Mouse (Mus musculus) limb, embryonic 13.5 days (tissue): ENCODE data around the gene Ebpl. TPM values are rescaled to one million over a fixed set of nuclear protein-coding genes. Genes with fewer than 3 reads are reported as not detected.
"Not testable (repeated sequence)": the region's sequence is repeated elsewhere in the genome, so short reads cannot be mapped to it uniquely, and the experiment has no call there.

ENCODE experiments used
- ATAC-seq: fragments of 200-750 bp; cut with Nextera tagmentation; 2 replicates; pipeline ENCODE4 v1.8.0; 2017; ENCODE audit warnings: low read depth, moderate number of reproducible peaks, moderate TSS enrichment; ENCODE audit not compliant: low FRiP score
- H3K27ac ChIP-seq: fragments of 300-500 bp; sonication (generic); 2 replicates; pipeline ENCODE4 v1.5.1; 2015; ENCODE audit warnings: inconsistent platforms, mild to moderate bottlenecking, moderate library complexity
- H3K27me3 ChIP-seq: fragments of 300-500 bp; sonication (generic); 2 replicates; pipeline ENCODE4 v1.6.1; 2015; ENCODE audit warnings: mild to moderate bottlenecking, inconsistent platforms
- H3K36me3 ChIP-seq: fragments of 300-500 bp; sonication (generic); 2 replicates; pipeline ENCODE4 v1.6.1; 2015; ENCODE audit warnings: inconsistent platforms, mild to moderate bottlenecking, moderate library complexity
- H3K4me1 ChIP-seq: fragments of 300-500 bp; sonication (generic); 2 replicates; pipeline ENCODE4 v1.6.1; 2015; ENCODE audit warnings: inconsistent platforms
- H3K4me2 ChIP-seq: fragments of 300-500 bp; sonication (generic); replicated peaks from 2 replicates; pipeline ENCODE4 v1.6.1; 2015; ENCODE audit warnings: inconsistent platforms, mild to moderate bottlenecking, moderate library complexity
- H3K4me3 ChIP-seq: fragments of 300-500 bp; sonication (generic); 2 replicates; pipeline ENCODE4 v1.5.1; 2015; ENCODE audit warnings: moderate library complexity, mild to moderate bottlenecking, inconsistent platforms
- H3K9ac ChIP-seq: fragments of 300-500 bp; sonication (generic); 2 replicates; pipeline ENCODE4 v1.6.1; 2015; ENCODE audit warnings: mild to moderate bottlenecking, inconsistent platforms
- H3K9me3 ChIP-seq: fragments of 300-500 bp; sonication (generic); 2 replicates; pipeline ENCODE4 v1.6.1; 2016; ENCODE audit warnings: inconsistent platforms
- WGBS: fragments of 180-500 bp; shearing (Covaris S2); methylation state at CpG from one replicate; pipeline ENCODE4 v1.1.7; 2015; 5-methylcytosine and 5-hydroxymethylcytosine counted together
- polyA plus RNA-seq: library from polyadenylated mRNA; unstranded; fragments of >200 nt; fragmentation: Nextera tagmentation; extraction: Ambion mirVana; gene quantifications from 2 replicates; pipeline ENCODE4 v1.2.1, GENCODE M21; 2015

Gene Ebpl
- polyA plus RNA-seq, 1 experiment from 2014 or later, result 14.7 TPM

DNA sequence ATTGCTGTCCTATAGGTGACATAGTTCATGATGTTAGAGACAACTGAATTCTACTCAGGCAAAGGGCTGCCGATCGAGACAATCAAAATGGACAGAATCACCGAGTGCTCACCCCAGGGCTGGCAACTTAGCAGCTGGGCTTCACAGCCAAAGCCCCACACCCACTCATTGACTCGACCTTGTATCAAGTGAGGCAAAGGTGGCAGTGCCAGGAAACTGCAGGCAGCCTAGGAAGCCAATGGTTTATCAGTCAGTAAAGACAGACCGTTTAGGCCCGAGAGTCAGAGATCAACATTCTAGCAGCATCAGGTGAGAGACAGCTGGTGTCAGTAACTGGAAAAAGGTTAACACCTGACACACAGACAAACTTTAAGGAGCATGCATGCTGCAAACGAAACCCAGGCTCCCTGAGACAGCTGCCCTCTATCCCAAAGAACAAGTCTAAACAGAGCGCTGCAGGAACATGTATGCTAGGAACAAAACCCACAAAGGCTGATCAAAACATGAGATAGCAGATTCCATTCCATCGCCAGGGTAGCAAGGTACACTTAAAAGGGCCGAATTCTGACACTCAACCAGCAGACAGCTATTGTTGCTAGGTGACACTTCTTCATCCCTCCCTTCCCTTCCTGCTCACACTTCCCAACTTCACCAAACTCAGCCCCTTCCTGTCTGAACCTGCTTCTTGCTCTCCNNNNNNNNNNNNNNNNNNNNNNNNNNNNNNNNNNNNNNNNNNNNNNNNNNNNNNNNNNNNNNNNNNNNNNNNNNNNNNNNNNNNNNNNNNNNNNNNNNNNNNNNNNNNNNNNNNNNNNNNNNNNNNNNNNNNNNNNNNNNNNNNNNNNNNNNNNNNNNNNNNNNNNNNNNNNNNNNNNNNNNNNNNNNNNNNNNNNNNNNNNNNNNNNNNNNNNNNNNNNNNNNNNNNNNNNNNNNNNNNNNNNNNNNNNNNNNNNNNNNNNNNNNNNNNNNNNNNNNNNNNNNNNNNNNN lies 5.7 kb downstream of the Ebpl start:
- no peak for ATAC-seq
- no peak overlapping the region for H3K4me3 ChIP-seq
- no peak overlapping the region for H3K9ac ChIP-seq
- peaks cover 4% of the 10 kb centered on the region; the same call in 1 of the 2 replicates for H3K4me1 ChIP-seq
- no peak overlapping the region for H3K4me2 ChIP-seq
- 0 out of 2 replicates have a peak, but pooled peaks cover 4% of the 10 kb centered on the region for H3K9me3 ChIP-seq
- WGBS, result 78% methylated on average over 10 of the region's 10 CpGs
- H3K36me3 ChIP-seq, result peaks cover 5% of the 10 kb centered on the region
- H3K27me3 ChIP-seq, result no peaks in the 10 kb centered on the region
- no peak overlapping the region for H3K27ac ChIP-seq

DNA sequence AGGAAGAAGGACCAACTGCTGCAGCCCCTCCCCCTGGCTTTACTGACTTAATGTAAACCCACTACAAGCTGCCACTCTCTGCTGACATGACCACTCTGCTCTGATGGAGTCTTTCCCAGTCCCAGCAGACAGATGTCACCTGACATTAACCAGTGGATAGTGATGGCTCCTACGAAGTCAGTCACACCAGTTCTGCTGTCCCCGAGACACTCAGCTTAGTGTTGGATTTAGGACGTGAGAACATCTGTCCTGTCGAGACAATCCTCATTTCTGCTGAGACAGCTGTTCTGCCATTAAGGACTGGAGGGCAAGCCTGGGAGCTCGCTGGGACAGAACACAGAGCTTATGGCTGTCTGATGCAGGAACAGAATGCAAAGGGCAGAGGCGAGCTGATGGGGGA lies 9.4 kb downstream of the Ebpl start:
- WGBS, result 56% methylated on average over 6 of the region's 6 CpGs
- no peak for ATAC-seq
- H3K9me3 ChIP-seq, result 0 out of 2 replicates have a peak, but pooled peaks cover 4% of the 10 kb centered on the region
- H3K36me3 ChIP-seq, result peaks cover 5% of the 10 kb centered on the region
- no peak overlapping the region for H3K9ac ChIP-seq
- H3K4me1 ChIP-seq, result no peaks in the 10 kb centered on the region; the same call in 1 of the 2 replicates
- H3K4me2 ChIP-seq, result no peak overlapping the region
- H3K27me3 ChIP-seq, result no peaks in the 10 kb centered on the region
- no peak overlapping the region for H3K27ac ChIP-seq
- H3K4me3 ChIP-seq, result no peak overlapping the region

DNA sequence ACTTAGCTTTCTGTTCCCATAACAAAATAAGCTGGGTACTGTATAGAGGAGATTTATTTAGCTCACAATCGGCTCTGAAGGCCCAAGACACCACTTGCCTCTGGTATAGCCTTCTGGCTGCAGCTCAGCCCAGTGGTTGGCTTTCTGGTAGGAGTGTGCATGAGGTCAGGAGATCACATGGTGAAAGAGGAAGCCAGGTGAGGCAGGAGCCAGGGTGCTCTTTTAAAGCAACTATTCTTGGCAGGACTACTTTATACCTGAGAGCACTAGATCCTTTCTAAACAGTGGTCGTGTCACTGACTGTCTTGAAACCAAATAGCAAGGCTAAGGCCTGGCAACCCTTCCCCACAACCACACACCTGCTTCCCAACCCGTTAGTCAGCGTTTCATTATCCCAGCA lies 10.4 kb downstream of the Ebpl start:
- ATAC-seq, result no peak
- Histone ChIP-seq H3K9me3 (0 out of 2 replicates have a peak, but pooled peaks cover 4% of the 10 kb centered on the region), H3K4me2 (no peak overlapping the region), H3K4me1 (no peaks in the 10 kb centered on the region; the same call in 1 of the 2 replicates), H3K27me3 (no peaks in the 10 kb centered on the region), H3K4me3 (no peak overlapping the region), H3K27ac (no peak overlapping the region), H3K36me3 (peaks cover 5% of the 10 kb centered on the region), H3K9ac (no peak overlapping the region)
- WGBS, result 85% methylated on average over 4 of the region's 4 CpGs

DNA sequence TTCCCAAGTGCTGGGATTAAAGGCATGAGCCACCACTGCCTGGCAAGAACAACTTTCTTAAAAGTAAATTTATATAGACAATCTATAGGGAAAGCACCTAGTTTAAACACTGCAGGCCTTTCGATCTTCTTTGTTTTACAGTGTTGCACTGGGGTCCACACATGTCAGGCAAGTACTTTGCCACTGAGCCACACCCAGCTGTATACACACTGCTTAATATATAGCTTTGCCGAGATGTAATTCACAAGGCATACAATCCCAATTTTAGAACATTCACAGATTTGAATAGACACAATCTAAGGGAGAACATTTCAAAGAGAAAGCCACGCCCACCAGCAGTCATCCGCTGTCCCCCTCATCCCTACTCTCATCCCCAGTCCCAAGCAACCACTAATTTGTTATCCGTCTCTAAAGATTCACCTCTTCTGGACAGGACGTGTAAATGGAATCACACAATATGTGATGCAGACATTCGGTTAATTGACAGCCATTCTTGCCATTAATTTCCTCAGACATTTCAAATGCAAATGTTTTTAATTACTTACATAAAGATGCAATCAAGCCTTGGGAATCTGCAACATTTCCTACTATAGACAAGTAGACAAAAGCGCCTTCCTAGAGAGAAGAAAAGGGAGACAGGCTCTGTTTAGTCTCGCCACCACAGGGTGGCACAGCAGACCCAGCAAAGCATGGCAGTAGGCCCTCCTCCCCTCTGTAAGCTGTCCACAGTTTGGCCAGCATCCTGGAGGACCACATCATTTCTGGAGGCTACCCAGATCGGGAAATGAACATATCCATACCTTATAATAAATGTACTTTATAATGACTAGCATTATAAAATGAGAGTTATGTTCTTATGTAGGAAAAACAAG lies 13.2 kb downstream of the Ebpl start:
- no peak overlapping the region for H3K4me3 ChIP-seq
- no peak overlapping the region for H3K27ac ChIP-seq
- WGBS, result 86% methylated on average over 10 of the region's 10 CpGs
- H3K9me3 ChIP-seq, result no peaks in the 10 kb centered on the region
- H3K36me3 ChIP-seq, result no peaks in the 10 kb centered on the region
- no peak for ATAC-seq
- H3K27me3 ChIP-seq, result no peaks in the 10 kb centered on the region
- no peak overlapping the region for H3K9ac ChIP-seq
- no peak overlapping the region for H3K4me2 ChIP-seq
- H3K4me1 ChIP-seq, result no peaks in the 10 kb centered on the region; the same call in 1 of the 2 replicates

DNA sequence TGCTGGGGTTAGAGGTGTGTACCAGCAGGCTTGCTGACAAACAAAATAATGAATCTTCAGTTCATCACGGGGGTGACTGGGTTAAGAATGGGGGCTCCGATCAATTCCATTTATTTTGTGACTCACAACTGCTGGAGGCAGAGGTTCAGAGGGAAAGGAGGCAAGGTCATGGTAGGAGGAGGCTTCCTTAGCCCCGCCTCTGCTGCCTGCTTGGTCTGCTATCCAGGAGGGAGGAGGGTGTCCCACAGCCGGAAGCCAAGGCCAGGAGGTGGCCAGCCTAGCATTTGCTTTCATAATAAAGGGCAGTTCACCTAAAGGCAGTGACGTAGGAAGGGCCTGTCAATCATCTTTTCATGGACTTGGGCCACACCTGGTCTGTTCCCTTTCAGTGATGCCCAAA lies 15.6 kb downstream of the Ebpl start:
- no peaks in the 10 kb centered on the region for H3K4me1 ChIP-seq
- no peak overlapping the region for H3K9ac ChIP-seq
- no peak overlapping the region for H3K4me3 ChIP-seq
- no peak overlapping the region for H3K27ac ChIP-seq
- H3K36me3 ChIP-seq, result no peaks in the 10 kb centered on the region
- no peaks in the 10 kb centered on the region for H3K27me3 ChIP-seq
- 57% methylated on average over 5 of the region's 5 CpGs for WGBS
- ATAC-seq, result no peak
- H3K9me3 ChIP-seq, result no peaks in the 10 kb centered on the region
- H3K4me2 ChIP-seq, result no peak overlapping the region

DNA sequence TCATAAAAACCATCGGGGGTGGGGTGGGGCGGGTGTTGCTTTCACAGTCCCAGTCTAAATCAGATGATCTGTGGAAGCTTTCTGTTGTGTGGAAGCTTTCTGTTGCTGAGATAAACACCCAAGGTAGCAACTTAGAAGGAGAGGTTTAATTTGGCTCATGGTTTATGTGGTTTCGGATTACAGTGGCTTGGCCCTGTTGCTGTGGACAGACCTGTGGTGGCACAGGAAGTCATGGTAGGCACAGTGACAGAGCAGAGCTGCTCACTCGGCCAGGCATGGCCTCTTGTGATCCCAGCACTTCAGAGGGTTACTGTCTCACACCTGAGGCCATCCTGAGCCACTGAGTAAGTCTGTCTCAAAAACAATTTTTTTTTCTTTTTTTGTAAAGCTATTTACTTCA lies 20.9 kb downstream of the Ebpl start:
- H3K9me3 ChIP-seq, result no peaks in the 10 kb centered on the region; the same call in 1 of the 2 replicates
- H3K4me3 ChIP-seq, result no peak overlapping the region
- peaks cover 2% of the 10 kb centered on the region; the same call in 1 of the 2 replicates for H3K36me3 ChIP-seq
- no peaks in the 10 kb centered on the region for H3K4me1 ChIP-seq
- no peak overlapping the region for H3K9ac ChIP-seq
- 64% methylated on average over 4 of the region's 4 CpGs for WGBS
- H3K27me3 ChIP-seq, result no peaks in the 10 kb centered on the region
- H3K27ac ChIP-seq, result no peak overlapping the region
- H3K4me2 ChIP-seq, result no peak overlapping the region
- no peak for ATAC-seq

DNA sequence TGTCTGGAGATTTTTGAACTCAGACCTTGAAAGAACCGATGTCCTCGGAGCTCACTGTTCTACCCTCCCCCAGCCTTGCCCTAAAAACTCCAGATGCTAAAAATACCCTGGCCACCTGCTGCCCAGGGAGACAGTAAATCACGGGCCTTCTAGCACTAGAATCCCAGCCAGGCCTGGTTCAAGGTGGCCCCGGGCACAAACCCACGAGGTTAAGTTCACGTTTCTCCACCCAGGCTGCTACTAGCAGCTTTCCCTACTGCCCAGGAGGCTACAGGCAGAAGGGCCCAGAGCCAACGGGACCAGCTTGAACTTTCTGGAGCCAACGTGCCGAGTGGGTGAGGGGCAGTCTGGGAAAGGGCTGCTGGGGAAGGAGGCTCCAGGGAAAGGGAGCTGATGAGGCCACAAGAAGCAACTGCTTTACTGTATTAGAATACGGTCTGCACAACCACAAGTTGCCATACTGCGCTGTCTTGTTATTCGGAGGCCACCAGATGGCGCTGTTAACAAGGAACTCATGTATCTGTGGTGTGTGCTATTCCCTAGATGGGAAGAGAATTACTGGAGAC lies 29.2 kb downstream of the Ebpl start:
- no peaks in the 10 kb centered on the region; the same call in 1 of the 2 replicates for H3K9me3 ChIP-seq
- no peak overlapping the region; the same call in 1 of the 2 replicates for H3K27ac ChIP-seq
- 0 out of 2 replicates have a peak overlapping the region, but pooled peaks have one; percentile 48 for H3K9ac ChIP-seq
- no peaks in the 10 kb centered on the region for H3K27me3 ChIP-seq
- peaks cover 8% of the 10 kb centered on the region; the same call in 1 of the 2 replicates for H3K36me3 ChIP-seq
- peak; percentile 64 for ATAC-seq
- no peak overlapping the region for H3K4me3 ChIP-seq
- H3K4me1 ChIP-seq, result peaks cover 12% of the 10 kb centered on the region
- 13% methylated on average over 13 of the region's 13 CpGs for WGBS
- peak overlapping the region; percentile 12; the same call in 1 of the 2 replicates for H3K4me2 ChIP-seq

DNA sequence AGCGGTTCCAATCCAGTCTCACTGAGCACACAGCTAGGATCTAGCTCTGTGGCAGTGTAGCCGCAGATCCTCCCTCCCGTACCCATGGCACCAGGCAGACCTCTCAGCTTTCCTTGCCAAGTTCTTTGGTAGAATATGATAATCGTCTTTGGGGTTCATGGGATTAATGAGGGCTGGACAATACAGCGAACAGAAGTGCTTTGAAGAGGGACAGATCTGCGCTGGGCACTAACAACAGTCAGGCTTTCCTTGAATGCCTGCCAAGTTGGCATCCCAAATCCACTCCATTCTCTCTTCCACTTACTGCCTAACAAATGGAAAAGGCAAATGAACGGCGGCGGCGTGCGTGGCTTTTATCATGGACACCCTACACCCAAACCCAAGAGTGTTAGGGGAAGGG lies 29.6 kb downstream of the Ebpl start:
- Histone ChIP-seq H3K9ac (0 out of 2 replicates have a peak overlapping the region, but pooled peaks have one; percentile 48), H3K4me2 (no peak overlapping the region), H3K27ac (no peak overlapping the region), H3K27me3 (no peaks in the 10 kb centered on the region), H3K36me3 (peaks cover 6% of the 10 kb centered on the region; the same call in 1 of the 2 replicates), H3K4me1 (peaks cover 12% of the 10 kb centered on the region), H3K4me3 (no peak overlapping the region), H3K9me3 (no peaks in the 10 kb centered on the region)
- no peak for ATAC-seq
- WGBS, result 85% methylated on average over 11 of the region's 11 CpGs

DNA sequence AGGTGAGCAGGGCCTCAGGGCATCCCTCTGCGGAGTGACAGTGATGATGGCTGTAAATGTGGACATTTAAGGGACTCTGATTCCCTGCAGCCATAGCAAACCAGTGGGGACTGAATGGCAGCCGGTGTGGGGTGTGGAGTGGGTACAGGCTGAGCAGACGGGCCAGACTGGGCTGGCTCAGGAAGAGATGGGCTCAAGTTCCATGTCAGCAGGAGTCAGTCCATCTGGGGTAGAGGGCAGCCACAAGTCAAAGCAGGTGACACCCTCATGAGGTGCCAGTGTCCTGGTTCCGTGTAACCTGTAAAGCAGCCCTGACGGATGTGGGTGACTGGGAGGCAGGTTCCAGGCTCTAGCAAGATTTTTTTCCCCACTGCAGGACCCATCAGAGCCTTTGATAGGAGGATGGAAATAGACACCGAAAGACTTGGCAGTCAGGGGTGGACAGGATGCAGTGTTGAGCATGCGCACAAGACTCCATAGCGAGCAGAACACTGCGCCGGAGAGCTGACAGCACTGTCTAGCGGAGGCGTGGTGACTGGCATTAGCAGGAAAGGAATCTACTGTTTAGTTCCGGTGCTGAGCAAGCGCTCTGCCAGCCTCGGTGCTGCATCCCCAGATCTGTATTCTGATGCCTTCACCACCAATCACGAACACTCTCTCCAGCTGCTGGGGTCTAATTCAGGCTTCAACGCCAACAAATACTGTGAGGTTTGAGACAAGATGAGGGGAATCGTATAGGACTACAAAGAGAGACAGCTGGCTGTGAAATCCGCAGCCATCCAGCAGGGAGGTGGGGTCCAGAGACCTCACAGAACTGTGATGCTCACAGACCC lies 32.4 kb downstream of the Ebpl start:
- Histone ChIP-seq H3K27ac (no peak overlapping the region), H3K36me3 (no peaks in the 10 kb centered on the region), H3K9ac (no peak overlapping the region), H3K4me3 (peak overlapping the region; percentile 28), H3K27me3 (no peaks in the 10 kb centered on the region), H3K4me1 (peaks cover 12% of the 10 kb centered on the region), H3K4me2 (peak overlapping the region; percentile 58), H3K9me3 (peaks cover 4% of the 10 kb centered on the region)
- peak; percentile 81; the same call in 1 of the 2 replicates for ATAC-seq
- 32% methylated on average over 19 of the region's 19 CpGs for WGBS

DNA sequence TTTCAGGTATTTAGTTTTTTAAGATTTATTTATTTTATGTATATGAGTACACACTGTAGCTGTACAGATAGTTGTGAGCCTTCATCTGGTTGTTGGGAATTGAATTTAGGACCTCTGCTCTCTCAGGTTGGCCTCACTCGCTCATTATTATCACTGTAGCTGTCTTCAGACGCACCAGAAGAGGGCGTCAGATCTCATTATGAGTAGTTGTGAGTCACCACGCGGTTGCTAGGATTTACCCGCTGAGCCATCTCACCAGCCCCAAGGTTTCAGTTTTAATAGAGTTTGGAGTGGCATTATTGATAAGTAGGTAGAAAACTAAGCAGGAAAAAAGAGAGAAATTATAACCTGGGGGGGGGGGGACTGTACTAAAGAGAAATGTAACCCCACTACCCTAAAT lies 33.2 kb downstream of the Ebpl start:
- H3K4me2 ChIP-seq, H3K36me3 ChIP-seq, H3K27ac ChIP-seq, H3K9me3 ChIP-seq, ATAC-seq, H3K9ac ChIP-seq, H3K4me3 ChIP-seq, H3K27me3 ChIP-seq: not testable (repeated sequence)
- 30% methylated on average over 6 of the region's 6 CpGs for WGBS
- peaks cover 12% of the 10 kb centered on the region for H3K4me1 ChIP-seq

DNA sequence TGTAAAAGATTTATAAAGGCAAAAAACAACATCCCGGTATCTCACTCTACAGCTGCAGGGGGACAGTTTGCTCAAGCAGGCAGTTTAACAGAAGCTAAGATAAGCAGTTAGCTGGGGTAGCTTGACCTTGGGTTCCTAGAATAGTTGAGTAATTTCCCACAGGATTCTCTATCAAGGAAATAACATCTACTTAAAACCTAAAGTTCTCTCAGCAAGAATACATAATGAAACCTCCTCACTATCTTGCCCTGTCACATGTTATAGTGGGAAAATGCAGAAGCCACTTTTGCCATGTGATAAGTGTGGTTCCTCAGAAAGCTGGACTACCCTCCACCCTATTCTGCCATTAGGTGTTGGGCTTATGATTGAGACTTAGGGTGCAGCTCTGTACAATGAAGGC lies 37.5 kb downstream of the Ebpl start:
- H3K4me1 ChIP-seq, result peaks cover 4% of the 10 kb centered on the region
- H3K36me3 ChIP-seq, result no peaks in the 10 kb centered on the region
- H3K4me3 ChIP-seq, result no peak overlapping the region
- no peak overlapping the region for H3K27ac ChIP-seq
- 92% methylated on average over 1 of the region's 1 CpGs for whole genome bisulfite sequencing
- no peaks in the 10 kb centered on the region for H3K27me3 ChIP-seq
- no peak overlapping the region for H3K4me2 ChIP-seq
- H3K9ac ChIP-seq, result no peak overlapping the region
- peaks cover 10% of the 10 kb centered on the region for H3K9me3 ChIP-seq
- no peak for ATAC-seq
